14 mouse cellular contexts compared by ENCODE assay signal in the genomic region with DNA sequence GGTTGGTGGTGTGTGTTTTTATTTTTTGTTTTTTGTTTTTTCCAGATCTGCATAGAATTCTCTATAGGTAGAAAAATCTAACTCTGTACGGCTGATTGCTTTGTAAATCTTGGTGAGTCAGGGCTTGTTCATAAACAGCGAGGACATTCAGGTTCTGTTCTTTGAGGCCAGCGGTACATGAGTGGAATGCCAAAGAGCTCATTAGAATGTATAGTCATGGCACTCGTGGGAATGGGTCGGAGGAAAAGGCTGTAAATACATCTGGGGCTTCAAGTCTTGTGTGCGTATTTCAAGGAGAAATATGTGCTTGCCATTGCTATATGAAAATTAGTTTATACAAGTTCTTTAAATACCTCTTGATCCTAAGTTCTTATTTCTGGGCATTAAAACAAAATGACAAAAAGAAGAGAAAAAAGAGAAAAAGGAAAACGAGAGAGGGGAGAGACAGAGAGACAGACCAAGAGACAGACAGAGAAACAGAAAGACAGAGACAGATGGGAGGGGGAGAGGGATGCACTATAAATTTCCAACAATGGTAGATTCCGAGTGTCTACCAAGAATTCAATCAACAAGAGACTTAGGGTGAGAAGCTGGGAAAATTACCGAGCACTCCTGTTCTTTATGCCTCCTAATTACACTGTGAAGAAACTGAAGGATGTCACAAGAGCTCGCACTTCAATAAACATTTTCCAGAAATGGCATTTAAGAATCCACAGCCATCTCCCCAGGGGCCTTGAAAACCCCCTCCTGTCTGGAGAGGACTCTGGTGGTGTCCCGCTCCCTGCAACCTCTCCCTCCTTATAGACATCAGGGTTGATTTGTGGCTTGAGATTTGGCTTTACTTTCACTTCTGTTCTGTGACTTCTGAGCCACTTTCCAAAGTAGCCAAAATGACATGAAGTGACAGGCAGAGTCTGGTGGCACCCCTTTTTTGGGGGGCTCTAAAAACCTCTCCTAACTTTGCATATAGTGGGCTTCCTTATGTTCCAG.
DNase-seq lines count a peak whose midpoint lies in the region; ATAC-seq and TF ChIP-seq lines count a peak whose summit lies in the region.
"Had no signal": no experiment of that assay in that cellular context is flagged by ENCODE, and none has a peak within 500 bp of the region (broad histone marks: within the 10 kb centered on the region; RNA-seq: fewer than 3 reads in every experiment).

No protein-coding gene starts in this region.

- H3K9ac ChIP-seq in kidney, embryonic 15.5 days = no peak overlapping the region
- H3K9ac ChIP-seq in hindbrain, embryonic 13.5 days = no peak overlapping the region
- no peak overlapping the region for H3K9ac ChIP-seq in midbrain, postnatal 0 days (replicated peaks; ENCODE audit: low read length, poor library complexity, severe bottlenecking)
- H3K9ac ChIP-seq in heart, embryonic 12.5 days = no peak overlapping the region
- H3K9ac ChIP-seq: liver, embryonic 15.5 days had no signal

- ATAC-seq in kidney, embryonic 15.5 days (replicated peaks; ENCODE audit: low FRiP score) = no peak
- ATAC-seq in hindbrain, embryonic 13.5 days (ENCODE audit: low FRiP score) = peak; percentile 87
- ATAC-seq in midbrain, postnatal 0 days (ENCODE audit: low FRiP score) = peak; percentile 68; the same call in 1 of the 2 replicates
- ATAC-seq in heart, embryonic 12.5 days (ENCODE audit: insufficient number of reproducible peaks, low FRiP score) = no peak

- H3K36me3 ChIP-seq in kidney, embryonic 15.5 days = no peaks in the 10 kb centered on the region
- no peaks in the 10 kb centered on the region for H3K36me3 ChIP-seq in embryonic facial prominence, embryonic 10.5 days (replicated peaks)
- no peaks in the 10 kb centered on the region for H3K36me3 ChIP-seq in hindbrain, embryonic 13.5 days
- no peaks in the 10 kb centered on the region for H3K36me3 ChIP-seq in midbrain, postnatal 0 days (ENCODE audit: insufficient read depth, low read length)
- no peaks in the 10 kb centered on the region for H3K36me3 ChIP-seq in heart, embryonic 12.5 days
- H3K36me3 ChIP-seq: heart, embryonic 10.5 days; liver, embryonic 15.5 days had no signal

- no peak for DNase-seq in kidney, adult 8-10 months
- no peak for DNase-seq in embryonic facial prominence, embryonic 10.5 days (ENCODE audit: low spot score)
- peak; percentile 84 for DNase-seq in midbrain, postnatal 0 days (ENCODE audit: low spot score)
- no peak for DNase-seq in frontal cortex, postnatal 10 days (ENCODE audit: low spot score in 2 of 2)
- DNase-seq in right cerebral cortex, postnatal 4 days = no peak
- DNase-seq: adrenal gland, postnatal 25 days; cerebellum, postnatal 25 days; kidney, adult 18-20 months; right cerebral cortex, postnatal 25 days had no signal

- H3K4me3 ChIP-seq in kidney, embryonic 15.5 days (replicated peaks) = no peak overlapping the region
- H3K4me3 ChIP-seq in embryonic facial prominence, embryonic 10.5 days = no peak overlapping the region
- no peak overlapping the region for H3K4me3 ChIP-seq in hindbrain, embryonic 13.5 days
- H3K4me3 ChIP-seq in midbrain, postnatal 0 days (ENCODE audit: low read depth, low read length) = no peak overlapping the region
- no peak overlapping the region for H3K4me3 ChIP-seq in heart, embryonic 12.5 days
- H3K4me3 ChIP-seq: heart, embryonic 10.5 days; liver, embryonic 15.5 days had no signal

- H3K4me2 ChIP-seq in kidney, embryonic 15.5 days = peak overlapping the region; percentile 17; the same call in 1 of the 2 replicates
- H3K4me2 ChIP-seq in hindbrain, embryonic 13.5 days = no peak overlapping the region; the same call in 1 of the 2 replicates
- no peak overlapping the region for H3K4me2 ChIP-seq in midbrain, postnatal 0 days (ENCODE audit: low read depth, low read length, poor library complexity, severe bottlenecking)
- H3K4me2 ChIP-seq in heart, embryonic 12.5 days = no peak overlapping the region
- H3K4me2 ChIP-seq: liver, embryonic 15.5 days had no signal

- H3K4me1 ChIP-seq in kidney, embryonic 15.5 days = peaks cover 44% of the 10 kb centered on the region
- peaks cover 53% of the 10 kb centered on the region for H3K4me1 ChIP-seq in embryonic facial prominence, embryonic 10.5 days
- peaks cover 42% of the 10 kb centered on the region for H3K4me1 ChIP-seq in hindbrain, embryonic 13.5 days (replicated peaks)
- 0 out of 2 replicates have a peak, but pooled peaks cover 6% of the 10 kb centered on the region for H3K4me1 ChIP-seq in midbrain, postnatal 0 days (ENCODE audit: insufficient read depth, low read length)
- peaks cover 6% of the 10 kb centered on the region; the same call in 1 of the 2 replicates for H3K4me1 ChIP-seq in heart, embryonic 12.5 days (replicated peaks)
- H3K4me1 ChIP-seq: liver, embryonic 15.5 days had no signal

- H3K27ac ChIP-seq in kidney, embryonic 15.5 days = peak overlapping the region; percentile 38; the same call in 1 of the 2 replicates
- H3K27ac ChIP-seq in embryonic facial prominence, embryonic 10.5 days (replicated peaks) = peak overlapping the region; percentile 59; the same call in 1 of the 2 replicates
- peak overlapping the region; percentile 86 for H3K27ac ChIP-seq in hindbrain, embryonic 13.5 days
- peak overlapping the region; percentile 64 for H3K27ac ChIP-seq in midbrain, postnatal 0 days (ENCODE audit: low read depth, low read length)
- no peak overlapping the region for H3K27ac ChIP-seq in heart, embryonic 12.5 days (ENCODE audit: poor library complexity, severe bottlenecking)
- H3K27ac ChIP-seq: heart, embryonic 10.5 days; liver, embryonic 15.5 days had no signal

- WGBS in kidney, embryonic 15.5 days = 37% methylated on average over 11 of the region's 11 CpGs
- 73% methylated on average over 11 of the region's 11 CpGs for WGBS in embryonic facial prominence, embryonic 10.5 days
- WGBS in hindbrain, embryonic 13.5 days = 21% methylated on average over 11 of the region's 11 CpGs
- WGBS in midbrain, postnatal 0 days = 26% methylated on average over 11 of the region's 11 CpGs
- 74% methylated on average over 11 of the region's 11 CpGs for WGBS in heart, embryonic 12.5 days

- H3K9me3 ChIP-seq in kidney, embryonic 15.5 days (replicated peaks) = no peaks in the 10 kb centered on the region
- no peaks in the 10 kb centered on the region for H3K9me3 ChIP-seq in embryonic facial prominence, embryonic 10.5 days
- H3K9me3 ChIP-seq in hindbrain, embryonic 13.5 days = no peaks in the 10 kb centered on the region
- H3K9me3 ChIP-seq in midbrain, postnatal 0 days (ENCODE audit: low read length) = no peaks in the 10 kb centered on the region
- no peaks in the 10 kb centered on the region for H3K9me3 ChIP-seq in heart, embryonic 12.5 days (replicated peaks)
- H3K9me3 ChIP-seq: heart, embryonic 10.5 days; liver, embryonic 15.5 days had no signal

- TF ChIP-seq CTCF in midbrain, postnatal 0 days (IDR thresholded peaks at IDR 0.05) = no peak

- H3K27me3 ChIP-seq in kidney, embryonic 15.5 days = no peaks in the 10 kb centered on the region
- no peaks in the 10 kb centered on the region for H3K27me3 ChIP-seq in embryonic facial prominence, embryonic 10.5 days (replicated peaks; ENCODE audit: low read depth, poor library complexity, severe bottlenecking)
- H3K27me3 ChIP-seq in hindbrain, embryonic 13.5 days = no peaks in the 10 kb centered on the region
- H3K27me3 ChIP-seq in midbrain, postnatal 0 days (ENCODE audit: insufficient read depth, low read length) = no peaks in the 10 kb centered on the region
- 0 out of 2 replicates have a peak, but pooled peaks cover 8% of the 10 kb centered on the region for H3K27me3 ChIP-seq in heart, embryonic 12.5 days (replicated peaks)
- H3K27me3 ChIP-seq: liver, embryonic 15.5 days had no signal

Comparison
In these comparisons a context has a peak if more than half of its experiments do, and no peak if none do; other contexts are left out.
1. ATAC-seq: peak in hindbrain, embryonic 13.5 days (single experiment) and midbrain, postnatal 0 days (single experiment); none in kidney, embryonic 15.5 days (single experiment) and heart, embryonic 12.5 days (single experiment).